Mouse (Mus musculus) R1 (cell line): ENCODE results near the gene P2ry2.
A peak's percentile ranks its signal among the peaks of the same experiment; 100 is the strongest.

Experiments used
- DNase-seq: peaks from one replicate; pipeline ENCODE4 v3.0.0-alpha.2; 2018; ENCODE audit warnings: low read depth, low spot score

The P2ry2 gene

GRCm38 (mm10) chr7:100988092-100988491 lies 24.6 kb downstream of the P2ry2 start:
- DNase-seq, result peak; percentile 66

DNA sequence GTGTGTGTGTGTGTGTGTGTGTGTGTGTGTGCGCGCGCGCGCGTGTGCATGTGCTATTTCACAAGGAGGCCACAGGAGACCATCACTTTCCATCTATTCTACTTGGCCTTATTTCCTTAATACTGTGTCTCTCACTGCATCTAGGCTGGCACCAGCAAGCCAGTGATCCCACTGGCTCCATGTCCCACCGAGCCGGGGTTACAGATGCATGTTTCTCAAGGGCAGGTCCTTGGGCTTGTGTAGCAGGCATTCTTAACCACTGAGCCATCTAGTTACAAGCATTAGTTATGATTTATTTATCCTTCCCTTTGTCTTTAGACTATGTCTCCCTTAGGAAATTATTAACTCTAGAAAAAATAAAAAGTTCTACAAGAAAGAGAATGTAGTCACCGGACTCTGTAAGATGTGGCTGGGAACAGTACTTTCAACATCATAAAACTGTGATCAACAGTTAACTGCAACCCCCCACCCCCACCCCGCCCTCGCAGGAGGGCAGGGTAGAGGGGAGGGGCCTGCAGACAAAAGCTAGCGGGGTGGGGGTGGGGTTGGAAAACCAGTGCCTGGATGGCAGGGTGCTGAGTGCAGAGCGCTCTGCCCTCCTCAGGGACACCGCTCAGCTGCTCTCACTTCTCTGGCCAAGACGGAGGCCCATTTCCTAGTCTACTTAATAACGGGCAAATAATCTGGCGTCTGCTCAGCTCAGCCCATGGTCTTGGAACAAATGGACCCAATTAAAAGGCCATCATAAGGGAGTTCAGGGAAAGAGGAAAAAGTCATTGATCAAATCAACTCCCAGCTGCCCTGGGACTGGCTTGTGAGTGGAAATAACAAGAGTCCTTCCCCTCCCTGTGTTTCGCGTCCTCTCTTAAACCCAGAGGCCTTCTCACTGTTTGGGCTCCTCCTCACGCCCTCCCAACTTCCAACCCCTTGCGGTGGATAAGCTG lies 27.9 kb downstream of the P2ry2 start:
- peak; percentile 65 for DNase-seq

GRCm38 (mm10) chr7:100979175-100979574 lies 33.5 kb downstream of the P2ry2 start:
- DNase-seq, result no peak

DNA sequence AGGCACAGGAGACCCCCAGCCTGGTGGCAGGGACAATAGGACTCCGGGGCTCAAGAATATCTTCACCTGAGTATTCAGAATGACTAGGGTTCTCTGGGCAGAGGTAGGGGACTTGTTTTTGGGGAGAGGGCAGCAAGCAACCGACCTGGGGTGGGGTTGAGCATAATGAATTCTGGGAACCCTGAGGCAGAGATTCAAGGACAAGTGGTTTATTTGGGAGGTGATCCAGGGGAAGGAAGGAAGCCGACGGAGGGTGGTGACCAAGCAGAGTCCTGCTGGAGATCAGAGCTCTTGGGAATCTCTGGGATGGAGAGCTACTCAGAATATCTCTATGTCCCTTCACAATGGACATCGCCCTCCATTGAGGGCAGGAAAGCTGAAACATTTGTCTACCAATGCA lies 34.5 kb downstream of the P2ry2 start:
- no peak for DNase-seq

- DNase-seq, result peak; percentile 40
Observed at GRCm38 (mm10) chr7:100974135-100974903, 38.3 kb downstream of the P2ry2 start, which contains the start of gene P2ry6. TSS of gene P2ry6 (minus strand) at chr7:100974649.

- no peak for DNase-seq
Observed at GRCm38 (mm10) chr7:100972875-100973274, 39.8 kb downstream of the P2ry2 start.

GRCm38 (mm10) chr7:100968874-100969659 lies 43.6 kb downstream of the P2ry2 start:
- no peak for DNase-seq

DNA sequence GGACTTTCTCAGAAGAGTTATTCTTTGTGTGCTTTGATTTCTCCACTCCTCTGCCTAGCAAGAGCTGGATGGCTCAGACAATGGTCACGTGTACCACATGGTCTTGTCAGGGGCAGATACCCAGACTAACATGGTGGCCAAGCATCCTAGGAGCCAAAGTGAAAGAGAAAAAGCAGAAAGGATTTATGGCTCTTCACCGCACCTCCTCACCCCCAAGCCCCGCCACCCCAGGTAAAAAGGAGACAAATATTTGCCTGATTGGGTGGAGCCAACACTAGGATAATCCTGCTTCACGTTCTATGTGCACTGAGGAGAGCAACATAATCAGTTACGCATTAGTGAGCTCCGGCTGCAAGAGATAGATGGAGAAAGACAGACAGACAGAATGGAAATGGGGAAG lies 44.3 kb downstream of the P2ry2 start:
- no peak for DNase-seq

DNA sequence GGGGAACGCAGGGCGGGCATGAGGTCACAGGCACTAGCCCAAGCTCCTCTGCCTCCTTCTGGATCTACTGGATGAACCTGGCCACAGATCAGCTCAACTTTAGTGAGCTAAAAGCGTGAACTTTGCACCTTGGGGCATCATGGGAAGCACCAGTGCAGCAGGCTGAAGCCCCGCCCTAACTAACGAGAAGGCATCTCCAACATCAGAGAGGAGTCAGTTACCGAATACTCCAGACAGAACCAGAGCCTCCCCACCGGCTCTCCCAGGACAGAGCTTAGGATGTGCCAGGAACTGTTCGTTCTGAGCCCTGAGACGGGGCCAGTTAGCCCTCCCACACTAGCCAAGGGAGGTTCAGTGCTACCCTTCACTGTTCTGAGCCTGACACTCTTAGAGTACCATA lies 44.8 kb downstream of the P2ry2 start:
- peak; percentile 22 for DNase-seq

- no peak for DNase-seq
Observed at GRCm38 (mm10) chr7:100966014-100966413, 46.7 kb downstream of the P2ry2 start.

DNA sequence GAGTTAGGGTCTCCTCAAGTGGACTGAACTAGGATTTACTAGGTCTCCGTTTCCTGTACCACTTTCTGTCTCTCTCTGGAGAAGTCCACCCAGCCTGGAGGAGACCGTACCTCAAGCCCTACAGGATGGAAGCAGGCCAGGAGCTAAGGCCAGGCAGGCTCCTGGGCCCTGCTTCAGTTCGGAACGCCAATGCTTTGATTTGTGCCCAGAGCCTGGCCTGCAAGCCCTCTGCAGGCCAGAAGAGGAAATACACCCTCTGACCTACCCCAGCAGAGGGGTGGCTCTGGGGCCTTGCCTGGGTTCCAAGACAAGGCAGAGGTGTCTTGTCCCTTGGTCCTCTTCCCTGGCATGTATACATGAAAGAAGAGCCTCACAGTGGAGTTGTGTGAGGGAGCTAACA lies 47.6 kb downstream of the P2ry2 start:
- DNase-seq, result peak; percentile 52

- no peak for DNase-seq
Observed at GRCm38 (mm10) chr7:100964242-100964641, 48.4 kb downstream of the P2ry2 start.

- no peak for DNase-seq
Observed at GRCm38 (mm10) chr7:100963381-100963780, 49.3 kb downstream of the P2ry2 start.

GRCm38 (mm10) chr7:100961146-100961545 lies 51.5 kb downstream of the P2ry2 start:
- no peak for DNase-seq

DNA sequence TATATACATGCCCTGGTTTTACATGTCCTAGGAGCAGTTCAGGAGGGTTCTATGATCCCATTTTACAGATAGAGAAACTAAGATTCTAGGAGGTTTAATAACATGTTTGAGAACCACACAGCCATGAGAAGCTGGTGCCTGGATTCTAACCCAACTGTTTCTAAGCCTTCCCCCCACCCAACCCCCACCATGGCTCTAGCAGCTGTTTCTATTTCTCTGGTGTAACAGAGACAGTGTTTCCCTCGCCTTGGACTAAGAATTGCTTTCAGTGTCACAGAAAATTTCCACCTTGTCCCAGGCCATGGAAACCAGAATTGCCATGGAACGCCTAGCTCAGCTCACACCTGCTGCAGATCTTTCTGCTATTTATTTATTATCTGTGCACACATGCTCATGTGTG lies 52.2 kb downstream of the P2ry2 start:
- no peak for DNase-seq

- DNase-seq, result peak; percentile 78
Observed at GRCm38 (mm10) chr7:100958426-100958825, 54.2 kb downstream of the P2ry2 start.

DNA sequence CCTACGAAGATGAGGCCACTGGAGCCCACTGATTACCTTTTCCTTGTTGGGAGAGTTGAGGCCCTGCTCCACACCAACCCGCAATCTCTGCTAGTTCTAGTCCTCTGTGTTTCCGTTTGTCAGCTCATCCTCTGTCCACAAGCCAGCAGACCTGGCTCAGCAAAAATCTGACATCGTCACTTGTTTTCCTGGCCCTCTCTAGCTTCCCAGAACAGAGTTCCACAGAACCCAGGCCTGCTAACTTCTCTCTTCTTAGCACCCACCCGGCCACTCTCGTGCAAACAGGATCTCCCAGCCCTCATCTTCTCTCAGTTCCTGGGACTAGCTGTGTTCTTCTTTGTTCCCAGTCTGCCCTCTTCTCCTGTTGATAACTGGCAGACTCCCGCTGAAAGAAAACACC lies 60.0 kb downstream of the P2ry2 start:
- no peak for DNase-seq

DNA sequence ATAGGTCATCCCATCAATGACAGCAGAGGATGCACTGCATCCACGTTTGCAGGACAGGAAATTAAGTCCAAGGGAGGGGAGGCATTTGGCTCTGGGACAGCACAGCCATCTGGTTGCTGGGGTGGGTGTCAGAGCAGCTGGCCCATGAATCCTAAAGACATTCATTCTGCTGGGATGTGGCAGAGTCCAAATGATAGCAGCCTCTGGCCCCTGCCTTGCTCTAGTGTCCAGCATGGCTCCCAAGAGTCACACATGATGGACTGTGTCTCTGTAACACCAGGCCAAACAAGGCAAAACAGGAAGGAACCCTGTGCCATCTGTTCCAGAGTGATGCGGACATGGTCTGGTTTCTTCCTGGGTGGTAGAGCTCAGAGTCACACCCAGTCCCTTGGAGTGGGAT lies 60.8 kb downstream of the P2ry2 start:
- DNase-seq, result no peak

DNA sequence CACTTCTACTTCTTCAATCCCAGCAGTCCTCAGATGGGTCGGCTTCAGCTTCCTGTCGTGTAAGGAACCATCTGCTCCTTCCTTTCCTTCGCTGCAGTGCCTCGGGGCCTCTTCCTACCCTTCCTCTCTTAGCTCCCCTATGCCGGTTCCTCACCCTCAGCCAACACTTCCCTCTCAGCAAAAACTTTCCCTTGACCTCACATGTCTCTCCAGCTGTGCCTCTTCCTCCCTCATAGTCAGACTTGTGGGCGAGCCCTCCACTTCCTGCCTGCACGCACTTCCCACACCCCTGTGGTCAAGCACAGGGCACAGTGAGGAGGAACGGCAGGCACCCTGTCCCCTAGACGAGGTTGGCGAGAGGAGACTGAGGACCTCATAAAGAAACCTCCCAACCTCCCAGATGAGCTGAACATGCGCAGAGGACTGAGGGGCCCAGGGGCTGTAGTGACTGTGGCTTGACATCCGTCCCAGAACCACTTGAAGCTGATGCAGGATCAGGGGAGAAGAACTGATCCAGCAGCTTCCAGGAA lies 62.1 kb downstream of the P2ry2 start:
- no peak for DNase-seq

DNA sequence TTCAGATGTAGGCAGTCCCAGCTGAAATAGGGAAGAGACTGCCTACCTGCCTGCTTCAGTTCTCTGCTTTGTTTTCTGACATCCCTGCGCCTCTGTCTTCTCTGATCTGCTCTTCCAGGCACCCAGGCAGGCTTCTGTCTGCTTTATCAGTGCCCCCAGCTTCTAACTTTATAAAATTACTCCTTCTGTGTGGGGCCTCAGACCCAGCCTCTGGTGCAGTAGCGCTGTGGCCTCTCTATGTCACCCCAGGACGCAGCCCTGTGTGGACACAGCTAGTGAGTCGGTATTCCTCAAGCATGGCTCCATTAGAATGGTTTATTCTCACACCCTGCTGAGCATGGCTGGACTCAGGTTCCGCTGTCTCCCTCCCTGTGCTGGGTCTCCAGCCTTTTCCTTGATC lies 62.6 kb downstream of the P2ry2 start:
- no peak for DNase-seq
